Mouse (Mus musculus) megakaryocyte progenitor cell, adult 5-6 weeks (primary cell): ENCODE measurements at regions not wholly inside any gene's neighbourhood (a gene's known extent, or its start where the extent isn't known, plus 50 kb on each side); places are given as distances from the start of the nearest gene placed in this dataset.

Experiments
- ATAC-seq: replicated peaks from 2 replicates; pipeline ENCODE4 v1.8.0; 2016; ENCODE audit warnings: mild to moderate bottlenecking, moderate TSS enrichment, inconsistent platforms; ENCODE audit not compliant: poor library complexity

- ATAC-seq = no peak
These were observed 259.0 kb downstream of the Trim52 start for GRCm38 (mm10) chr14:106364767-106365623.

DNA sequence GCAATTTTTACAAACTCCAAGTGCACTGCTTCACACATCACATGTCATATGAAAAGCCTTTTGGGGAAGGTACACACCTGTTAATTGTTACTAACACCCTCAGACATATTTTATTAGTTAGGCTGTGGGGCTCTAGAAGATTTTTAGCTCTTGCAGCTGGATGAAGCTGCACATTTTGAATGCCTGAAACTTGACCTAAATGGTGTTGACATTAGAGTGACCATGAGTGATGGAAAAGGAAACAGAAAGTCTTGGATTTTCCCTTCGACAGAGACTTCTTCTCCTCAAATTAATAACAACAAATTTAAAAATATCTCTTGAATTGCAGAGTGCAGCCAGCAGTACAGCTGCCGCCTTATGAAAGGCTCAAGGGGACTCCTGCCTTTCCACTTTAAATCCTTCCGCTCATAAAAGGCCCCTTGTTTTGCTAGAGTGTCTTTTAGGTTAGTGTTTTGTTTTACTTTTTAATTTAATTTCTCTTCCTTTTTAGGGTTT, 259.7 kb downstream of the Trim52 start:
- no peak for ATAC-seq

DNA sequence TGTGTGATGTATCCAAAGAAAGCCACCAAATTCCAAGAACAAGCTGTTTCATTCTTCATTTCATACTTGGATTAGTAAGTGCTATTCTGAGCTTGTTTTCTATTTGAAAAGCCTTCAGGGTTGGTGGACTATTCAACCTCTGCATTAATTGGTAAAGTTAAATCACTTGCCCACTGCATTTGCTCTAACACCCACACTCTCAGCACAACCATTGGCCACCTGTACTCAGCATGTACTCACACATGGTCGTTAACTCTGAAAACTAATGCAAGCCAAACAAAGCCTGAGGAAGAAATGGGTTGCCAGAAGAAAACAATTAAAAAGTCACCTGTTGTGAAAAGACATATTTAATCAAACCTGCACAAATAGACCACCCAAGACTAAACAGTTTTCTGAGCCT, 267.5 kb downstream of the Trim52 start:
- no peak for ATAC-seq

GRCm38 (mm10) chr14:106379645-106380044, 273.6 kb downstream of the Trim52 start:
- ATAC-seq = no peak

DNA sequence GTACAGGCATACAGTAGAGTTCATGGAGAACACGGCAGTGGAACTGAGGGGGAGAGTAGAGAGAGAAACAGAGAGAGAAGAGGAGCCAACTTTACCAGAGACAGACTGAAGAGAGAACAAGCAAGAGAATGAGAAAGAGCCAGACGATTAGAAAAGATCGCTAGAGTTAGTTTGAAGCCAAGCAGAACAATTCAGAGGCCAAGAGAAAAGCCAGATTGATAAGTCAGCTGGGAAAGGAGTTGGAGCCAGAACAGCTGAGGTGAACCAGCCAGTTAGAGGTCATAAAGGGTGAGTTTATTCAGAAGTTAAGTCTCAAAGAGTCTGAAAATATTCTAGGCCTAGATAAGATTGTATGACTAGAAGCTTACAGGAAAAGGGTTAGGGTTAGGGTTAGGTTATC, 281.7 kb downstream of the Trim52 start:
- ATAC-seq = no peak

GRCm38 (mm10) chr14:106390546-106390945, 284.5 kb downstream of the Trim52 start:
- no peak for ATAC-seq

GRCm38 (mm10) chr14:106393978-106394377, 288.0 kb downstream of the Trim52 start:
- no peak for ATAC-seq

- ATAC-seq = no peak
These were observed 307.0 kb downstream of the Trim52 start for GRCm38 (mm10) chr14:106412917-106413558.

DNA sequence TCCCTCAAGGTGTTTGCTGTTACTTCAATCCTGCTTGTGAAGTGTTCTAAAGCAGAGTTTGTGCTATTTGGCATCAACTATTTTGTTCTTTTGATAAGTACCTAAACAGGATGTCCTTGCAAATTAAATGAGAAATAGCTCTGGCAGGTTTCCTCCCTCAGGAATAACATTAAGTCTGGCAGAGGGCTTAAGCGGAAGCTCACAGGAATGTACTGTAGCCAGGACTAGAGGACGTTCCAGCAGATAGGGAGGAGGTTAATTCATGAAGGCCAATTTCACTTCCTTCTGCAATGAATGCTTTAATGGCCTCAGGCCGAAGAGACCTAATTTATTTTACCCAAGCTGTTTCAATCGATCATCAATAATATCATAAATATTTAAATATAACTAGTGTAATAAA, 318.7 kb downstream of the Trim52 start:
- no peak for ATAC-seq

- no peak for ATAC-seq
These were observed 322.6 kb downstream of the Trim52 start for GRCm38 (mm10) chr14:106428594-106428993.

DNA sequence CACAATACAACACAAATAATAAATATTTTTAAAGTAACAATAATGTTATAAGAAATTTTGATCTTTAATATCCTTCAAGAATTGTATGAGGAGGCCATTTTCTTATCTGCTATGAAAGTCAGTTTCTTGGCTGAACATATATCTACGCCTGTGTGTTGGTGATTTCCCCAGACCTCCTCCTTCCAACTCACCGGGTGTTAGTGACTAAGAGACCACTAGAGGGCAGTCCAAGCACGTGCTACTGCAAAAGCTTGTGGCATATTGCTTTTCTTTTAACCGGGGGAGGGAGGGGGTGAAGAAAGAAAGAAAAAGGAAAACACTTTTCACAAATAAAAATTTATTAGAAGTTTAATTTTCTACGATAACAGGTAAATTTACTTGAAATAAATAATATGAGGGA, 333.3 kb downstream of the Trim52 start:
- ATAC-seq = peak; percentile 100

- ATAC-seq = no peak
These were observed 383.1 kb downstream of the Trim52 start for GRCm38 (mm10) chr14:106489074-106489473.

DNA sequence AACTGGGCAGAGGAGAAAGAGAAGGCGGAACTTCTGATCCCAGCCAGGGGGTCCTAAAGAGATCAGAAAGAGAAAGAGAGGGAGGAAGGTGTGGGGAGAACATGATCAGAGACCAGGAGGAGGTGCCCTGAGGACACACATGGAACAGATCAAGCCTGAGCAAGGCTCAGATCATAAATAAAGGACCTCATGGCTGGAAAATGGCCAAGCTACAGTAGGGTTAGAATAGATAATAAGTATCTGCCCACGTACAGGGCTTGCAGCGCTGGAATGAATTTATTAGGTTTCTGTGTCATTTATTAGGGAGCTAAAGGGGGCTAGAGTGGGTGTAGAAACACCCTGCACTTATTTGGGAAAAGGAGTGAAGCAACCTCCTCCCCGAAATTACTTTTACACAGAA, 385.4 kb downstream of the Trim52 start:
- no peak for ATAC-seq

DNA sequence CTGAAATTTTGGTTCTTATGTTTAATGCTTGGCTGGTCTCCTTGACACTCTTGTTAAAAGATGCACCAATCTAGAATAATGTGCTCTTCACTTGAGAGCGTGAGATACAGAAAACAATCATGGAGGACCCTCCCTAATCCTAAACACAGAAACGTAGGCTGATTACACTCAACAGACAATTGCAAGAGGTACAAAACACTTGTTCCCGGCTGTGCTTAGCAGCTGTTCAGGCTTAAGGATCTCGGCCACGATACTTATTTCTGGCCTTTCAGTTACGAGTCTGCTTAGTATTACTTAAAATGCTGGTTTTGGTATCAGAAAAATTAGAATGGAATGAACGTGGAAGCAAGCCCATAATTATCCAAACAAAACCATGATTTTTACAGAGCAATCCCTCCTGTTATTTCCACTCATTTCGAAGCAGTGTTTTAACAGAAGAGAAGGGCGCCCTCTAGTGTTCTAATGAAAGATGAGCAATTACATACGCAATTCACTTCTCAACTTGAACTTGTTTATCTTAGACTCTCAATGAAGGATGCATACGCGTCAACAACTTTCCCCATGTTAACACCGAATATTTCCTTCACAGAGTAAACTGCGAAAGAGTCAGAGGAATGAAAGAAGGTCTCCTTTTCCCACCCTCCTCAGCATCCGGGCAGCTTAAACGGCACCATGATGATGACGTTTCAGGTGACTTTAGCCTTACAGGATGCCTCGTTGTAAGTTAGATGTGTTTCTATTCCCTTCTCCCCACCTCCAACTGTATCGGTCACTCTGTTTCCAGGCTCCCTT, 394.5 kb downstream of the Trim52 start:
- peak; percentile 90 for ATAC-seq

- ATAC-seq = no peak
These were observed 400.9 kb downstream of the Trim52 start for GRCm38 (mm10) chr14:106506921-106507320.

DNA sequence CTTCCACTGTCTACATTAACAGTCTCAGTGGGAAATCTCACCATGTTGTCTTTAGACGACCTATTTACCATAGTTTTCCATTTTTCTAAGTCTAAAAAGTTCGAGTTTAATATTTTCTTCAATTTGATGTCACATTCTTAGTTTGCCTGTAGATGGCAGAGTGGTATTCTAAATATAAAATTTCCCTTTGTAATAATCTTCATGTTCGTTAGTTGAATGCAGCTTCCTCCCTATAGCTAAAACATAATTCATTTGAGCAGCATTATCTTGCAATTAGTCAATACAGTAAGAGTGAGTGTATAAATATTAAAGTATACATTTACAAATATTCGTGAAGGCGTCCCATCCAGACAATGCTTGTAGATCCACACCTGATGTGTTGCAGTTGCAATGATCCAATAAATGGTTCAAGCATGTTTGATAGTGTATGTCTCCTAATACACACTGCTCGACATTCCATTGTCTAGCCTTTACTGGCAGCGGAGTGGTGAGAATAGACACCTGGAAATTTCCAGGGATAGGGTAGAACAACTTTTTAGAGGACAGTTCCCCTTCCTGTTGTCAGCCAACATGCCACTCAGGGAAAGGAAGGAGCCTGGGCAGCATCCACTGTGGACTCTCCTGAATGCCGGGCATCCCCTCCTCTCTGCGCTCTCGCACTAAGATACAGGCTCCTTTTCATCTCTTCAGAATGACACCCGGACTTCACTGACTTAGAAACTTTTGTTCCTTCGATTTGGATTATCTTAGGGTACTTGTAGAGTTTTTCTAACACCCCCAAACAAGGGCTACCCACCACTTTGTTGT, 412.8 kb downstream of the Trim52 start:
- no peak for ATAC-seq

DNA sequence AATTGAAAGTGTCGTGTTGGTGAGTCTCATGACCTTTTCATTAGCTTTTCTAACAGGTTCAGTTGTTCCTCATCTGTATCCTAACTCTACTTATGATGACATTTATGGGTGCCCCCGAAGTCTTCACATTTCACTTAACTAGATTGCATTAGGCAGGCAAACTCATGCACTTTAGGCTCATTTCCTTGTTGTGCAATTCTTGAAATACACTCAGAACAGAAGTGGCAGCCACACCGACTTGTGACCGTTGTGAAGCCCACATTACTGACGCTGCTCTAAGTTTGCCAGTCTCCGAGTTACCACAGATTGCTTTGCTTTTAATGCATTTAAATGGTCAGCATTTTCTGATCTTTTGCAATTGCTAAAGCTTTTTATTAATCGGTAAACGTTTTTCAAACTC, 414.8 kb downstream of the Trim52 start:
- ATAC-seq = no peak; the same call in 1 of the 2 replicates

GRCm38 (mm10) chr14:106550150-106550549, 444.2 kb downstream of the Trim52 start:
- no peak for ATAC-seq

- ATAC-seq = no peak
These were observed 473.3 kb downstream of the Trim52 start for GRCm38 (mm10) chr14:106579281-106579680.

GRCm38 (mm10) chr14:106581886-106582285, 475.9 kb downstream of the Trim52 start:
- no peak for ATAC-seq

DNA sequence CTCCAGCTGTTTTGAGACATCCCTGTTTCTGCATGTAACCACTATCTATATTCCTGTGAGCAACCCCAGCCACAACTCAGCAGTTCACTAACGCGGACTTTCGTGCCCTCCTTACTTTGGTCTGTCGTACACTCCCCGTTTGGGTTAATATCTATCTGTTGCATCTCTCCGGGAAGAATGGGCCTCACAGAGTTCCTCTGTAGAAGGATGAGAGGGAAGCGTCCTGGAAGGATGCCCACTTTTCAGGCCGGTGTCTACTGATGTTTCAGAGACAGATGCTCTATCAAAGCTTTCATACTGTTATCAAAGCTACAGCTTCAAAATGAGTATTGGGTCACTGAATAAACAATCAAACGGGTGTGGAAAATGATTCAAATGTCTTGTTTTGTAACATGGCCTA, 487.4 kb downstream of the Trim52 start:
- no peak for ATAC-seq
